Mouse (Mus musculus) layer of hippocampus, adult 9-11 months (tissue): ENCODE measurements at regions not wholly inside any gene's neighbourhood (a gene's known extent, or its start where the extent isn't known, plus 50 kb on each side); places are given as distances from the start of the nearest gene placed in this dataset.
"Not testable (repeated sequence)": the region's sequence is repeated elsewhere in the genome, so short reads cannot be mapped to it uniquely, and the experiment has no call there.

Source experiments
- DNase-seq: peaks from one replicate; pipeline ENCODE4 v3.0.0; 2022

DNA sequence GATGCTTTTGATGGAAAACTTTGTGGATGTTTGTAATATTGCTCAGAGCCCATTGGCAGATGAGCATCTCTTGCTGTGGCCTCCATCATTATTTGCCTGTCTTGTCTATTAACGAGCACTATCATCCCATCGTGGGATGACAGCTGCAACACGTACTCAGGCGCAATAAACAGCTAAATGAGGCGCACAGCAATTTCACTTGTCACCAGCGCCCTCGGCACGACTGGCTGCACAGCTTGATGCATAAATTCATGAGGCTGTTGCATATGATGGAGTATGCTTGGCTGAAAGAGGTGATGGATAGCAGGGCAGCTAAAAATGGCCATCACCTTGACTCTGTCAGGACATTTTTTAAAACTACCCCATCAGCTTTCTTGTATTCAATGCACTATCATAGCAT lies 853.1 kb upstream of the Pou3f2 start:
- DNase-seq = no peak

DNA sequence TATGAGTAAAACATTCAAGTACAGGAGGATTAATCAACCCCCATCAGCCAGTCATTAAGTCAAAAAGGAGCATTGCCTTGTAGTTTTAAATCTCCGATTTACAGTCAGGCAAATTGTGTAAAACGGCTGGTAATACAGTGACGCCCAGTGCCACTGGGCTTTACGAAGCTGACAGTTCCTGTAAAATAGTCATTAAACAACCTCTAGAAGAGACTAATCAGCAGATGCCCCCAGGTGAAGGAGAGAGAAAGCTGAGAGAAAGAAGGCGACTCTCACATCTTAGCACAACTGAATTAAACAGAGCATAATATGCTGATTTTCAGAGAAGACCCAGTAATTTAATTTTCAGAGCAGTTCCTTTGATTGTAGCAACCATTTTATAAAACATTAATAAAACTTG lies 850.3 kb upstream of the Pou3f2 start:
- DNase-seq = no peak

DNA sequence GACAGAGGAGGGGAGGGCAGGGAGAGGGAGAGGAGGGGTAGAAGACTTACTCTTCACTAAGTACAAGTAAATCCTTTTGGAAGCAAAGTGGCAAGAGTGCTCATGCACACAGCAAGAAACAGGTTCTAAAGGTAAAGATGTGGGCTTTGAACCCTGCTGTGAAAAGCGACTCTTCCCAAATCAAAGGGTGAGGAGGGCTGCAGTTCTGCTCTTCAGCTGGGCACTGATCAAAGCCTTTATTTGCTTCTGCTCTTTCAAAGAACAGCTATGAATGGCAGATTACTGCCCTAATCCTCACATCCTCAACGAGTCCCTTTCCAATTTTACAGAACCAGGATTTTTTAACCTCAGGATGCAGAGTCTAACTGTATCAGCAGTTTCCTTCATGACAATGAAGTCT lies 812.5 kb upstream of the Pou3f2 start:
- DNase-seq = no peak

DNA sequence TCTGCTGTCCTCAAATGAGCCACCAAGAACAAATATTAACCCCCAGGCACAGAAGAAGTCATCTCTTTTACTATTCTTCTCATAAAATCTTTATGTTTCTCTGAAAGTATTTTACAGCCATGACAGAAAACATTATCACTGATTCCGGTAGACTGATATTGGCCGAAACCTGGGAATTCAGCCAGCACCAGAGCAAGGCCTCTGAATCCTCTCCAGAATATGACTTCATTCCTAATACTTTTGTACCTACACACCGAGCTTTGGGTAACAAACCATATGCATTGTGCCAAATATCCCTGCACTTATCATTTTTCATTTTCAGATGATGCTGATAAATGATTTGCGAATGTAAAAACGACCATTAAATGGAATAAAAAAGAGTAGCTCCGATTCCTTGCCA lies 791.9 kb upstream of the Pou3f2 start:
- DNase-seq = no peak

DNA sequence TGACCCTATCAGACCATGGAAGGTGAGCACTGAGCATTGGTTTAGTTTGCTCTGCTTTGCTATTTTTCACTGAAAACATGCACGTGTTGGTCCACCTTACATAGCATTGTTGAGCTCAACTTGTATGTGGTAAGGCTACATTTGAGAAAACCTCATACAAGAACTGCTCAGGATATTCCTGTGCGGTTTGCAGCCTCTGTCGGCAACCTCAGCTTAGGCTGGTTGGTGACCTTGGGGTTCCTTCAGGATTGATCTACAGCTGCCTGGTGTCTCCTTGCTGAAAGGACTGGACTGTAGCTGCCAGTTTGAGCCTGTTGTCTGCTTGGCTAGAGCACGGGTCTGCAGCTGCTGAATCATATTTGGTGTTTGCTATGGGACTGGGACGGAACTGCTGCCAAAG lies 787.0 kb upstream of the Pou3f2 start:
- no peak for DNase-seq

DNA sequence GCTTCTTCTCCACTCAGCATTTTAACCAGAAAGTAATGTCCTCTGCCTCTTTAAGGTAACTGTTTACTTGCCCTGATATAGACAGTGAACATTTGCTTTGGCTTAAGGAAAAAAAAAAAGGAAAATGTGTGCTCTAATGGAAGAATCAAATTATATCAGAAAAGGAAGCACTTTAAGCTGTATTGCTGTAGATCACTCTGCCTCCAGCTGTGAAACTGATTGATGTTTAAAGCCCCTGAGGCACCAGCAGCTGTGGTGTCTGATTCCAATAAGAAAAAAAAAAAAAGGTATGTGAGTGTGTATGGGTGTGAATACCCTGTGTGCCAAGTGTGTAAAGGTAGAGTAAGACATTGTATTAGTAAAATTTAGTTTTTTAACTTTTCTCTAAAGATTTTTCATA lies 783.8 kb upstream of the Pou3f2 start:
- no peak for DNase-seq

DNA sequence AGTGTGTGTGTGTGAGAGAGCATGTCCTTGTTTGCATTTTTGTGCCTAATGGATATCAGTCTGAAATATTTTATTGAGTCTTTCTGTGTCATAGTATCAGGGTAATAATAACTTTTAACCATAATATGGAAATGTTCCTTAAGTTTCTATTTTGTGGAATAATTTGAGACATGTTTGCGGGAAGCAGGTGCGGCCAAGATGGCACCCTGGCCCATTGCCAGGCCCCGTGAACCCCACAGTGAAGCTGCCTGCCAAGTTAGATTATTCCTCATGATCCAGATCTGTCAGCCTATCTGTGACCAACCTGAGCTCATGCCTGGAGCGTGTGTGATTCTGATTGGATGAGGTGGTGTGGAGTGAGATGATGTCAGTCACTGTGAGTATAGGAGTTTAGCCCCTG lies 772.2 kb upstream of the Pou3f2 start:
- DNase-seq = no peak

DNA sequence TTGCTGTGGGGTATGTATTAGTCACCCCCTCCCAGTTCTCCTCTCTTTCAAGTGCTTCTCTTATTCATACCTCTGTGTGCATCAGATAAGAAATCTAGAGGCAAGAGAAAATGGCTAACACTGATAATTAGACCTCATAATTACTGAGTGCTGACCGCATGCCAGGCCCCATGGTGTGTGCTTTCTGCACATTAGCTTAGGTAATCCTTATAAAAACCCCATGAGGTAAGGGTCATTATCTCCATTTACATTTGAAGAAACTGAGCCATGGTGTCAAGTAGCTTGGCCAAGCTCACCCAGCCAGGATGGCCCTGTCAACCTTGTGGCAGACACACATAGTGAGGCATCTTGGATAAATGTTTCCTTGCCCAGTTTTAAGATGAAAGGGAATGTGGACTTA lies 746.8 kb upstream of the Pou3f2 start:
- DNase-seq = no peak

DNA sequence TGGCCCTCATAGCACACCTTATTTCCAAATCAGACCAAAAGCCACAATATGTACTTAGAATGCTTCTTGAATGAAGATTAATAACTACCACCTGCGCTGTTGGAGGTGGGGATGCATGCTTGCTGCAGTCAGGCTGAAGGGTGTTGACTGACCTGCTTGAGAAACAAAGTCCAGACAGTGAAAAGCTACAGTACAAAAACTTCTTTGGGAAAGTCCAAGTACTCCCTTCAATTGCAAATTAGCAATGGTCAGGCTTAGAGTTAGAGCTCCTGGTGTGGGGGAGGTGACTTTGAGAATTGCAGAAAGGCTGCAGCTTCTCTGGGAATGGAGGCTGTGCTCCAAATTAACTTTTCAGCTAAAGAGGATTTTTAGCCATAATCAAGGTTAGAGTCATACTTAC lies 706.6 kb upstream of the Pou3f2 start:
- not testable (repeated sequence) for DNase-seq

DNA sequence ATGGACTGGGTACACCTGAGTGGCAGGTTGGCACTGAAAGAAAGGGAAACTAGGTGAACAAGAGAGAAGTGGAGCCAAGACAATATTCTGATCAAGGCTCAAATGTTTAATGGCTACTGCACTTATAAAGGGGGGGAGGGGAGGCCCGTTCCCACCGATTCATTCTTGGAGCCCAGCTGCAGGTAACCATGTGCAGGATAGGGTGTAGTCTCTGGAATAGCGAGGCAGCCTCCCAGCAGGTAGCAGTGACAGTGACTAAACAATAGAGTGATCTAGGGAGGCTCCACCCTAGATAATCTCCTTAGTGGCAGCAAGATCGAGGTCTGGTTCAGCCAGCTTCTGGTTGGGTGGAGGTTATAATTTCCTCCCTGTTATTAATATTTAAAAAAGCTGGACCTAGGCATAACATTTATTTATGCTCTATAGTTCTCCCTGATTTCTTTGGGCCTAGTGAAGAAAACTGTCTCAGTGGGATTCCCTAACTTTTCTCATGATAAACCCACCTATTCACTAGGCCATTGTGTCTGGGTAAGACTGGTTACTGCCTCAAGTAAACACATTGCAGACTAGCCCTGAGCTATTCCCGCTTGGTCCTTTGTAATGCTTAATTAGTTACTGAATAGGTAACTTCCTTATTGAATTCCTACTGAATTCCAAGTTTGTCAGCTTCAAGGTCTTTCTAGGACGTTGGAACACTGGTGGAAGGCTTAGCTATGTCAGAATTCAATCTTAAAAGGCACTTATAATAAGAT lies 705.4 kb upstream of the Pou3f2 start:
- no peak for DNase-seq

DNA sequence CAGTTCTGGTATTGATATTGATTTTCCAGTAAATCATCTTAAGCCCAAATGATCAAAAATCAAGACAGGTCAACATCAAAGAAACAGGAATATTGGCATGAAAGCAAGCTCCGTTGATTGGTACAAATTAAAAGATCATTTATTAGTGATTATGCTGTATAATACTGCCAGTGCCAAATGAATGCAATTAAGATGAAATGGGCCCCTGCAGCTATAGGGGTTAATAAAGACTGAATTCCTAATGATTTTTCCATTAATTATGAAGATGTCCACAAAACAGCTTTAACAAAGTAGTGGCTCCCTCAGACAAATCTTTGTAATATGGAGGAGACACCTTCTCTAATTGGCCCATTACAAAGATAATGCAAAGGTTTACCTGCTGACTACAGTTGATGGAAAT lies 685.6 kb upstream of the Pou3f2 start:
- no peak for DNase-seq

DNA sequence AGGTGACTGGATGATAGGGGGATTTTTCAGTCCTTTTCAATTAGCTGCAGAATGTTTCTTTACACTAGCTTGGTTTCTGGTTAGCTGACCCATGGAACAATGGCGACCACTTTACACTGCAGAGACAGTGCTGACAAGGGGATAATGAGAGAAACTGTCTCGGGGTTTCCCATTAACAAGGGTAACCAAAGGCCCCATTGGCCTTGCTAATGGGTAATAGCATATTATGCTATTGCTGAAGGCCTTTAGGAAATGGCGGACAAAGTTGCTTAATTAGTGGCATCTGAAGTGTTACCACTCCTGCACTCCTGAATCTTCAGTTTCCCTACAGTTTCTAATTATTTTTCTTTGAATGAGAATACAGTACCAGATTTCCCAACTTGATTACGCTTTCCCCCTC lies 685.2 kb upstream of the Pou3f2 start:
- no peak for DNase-seq

DNA sequence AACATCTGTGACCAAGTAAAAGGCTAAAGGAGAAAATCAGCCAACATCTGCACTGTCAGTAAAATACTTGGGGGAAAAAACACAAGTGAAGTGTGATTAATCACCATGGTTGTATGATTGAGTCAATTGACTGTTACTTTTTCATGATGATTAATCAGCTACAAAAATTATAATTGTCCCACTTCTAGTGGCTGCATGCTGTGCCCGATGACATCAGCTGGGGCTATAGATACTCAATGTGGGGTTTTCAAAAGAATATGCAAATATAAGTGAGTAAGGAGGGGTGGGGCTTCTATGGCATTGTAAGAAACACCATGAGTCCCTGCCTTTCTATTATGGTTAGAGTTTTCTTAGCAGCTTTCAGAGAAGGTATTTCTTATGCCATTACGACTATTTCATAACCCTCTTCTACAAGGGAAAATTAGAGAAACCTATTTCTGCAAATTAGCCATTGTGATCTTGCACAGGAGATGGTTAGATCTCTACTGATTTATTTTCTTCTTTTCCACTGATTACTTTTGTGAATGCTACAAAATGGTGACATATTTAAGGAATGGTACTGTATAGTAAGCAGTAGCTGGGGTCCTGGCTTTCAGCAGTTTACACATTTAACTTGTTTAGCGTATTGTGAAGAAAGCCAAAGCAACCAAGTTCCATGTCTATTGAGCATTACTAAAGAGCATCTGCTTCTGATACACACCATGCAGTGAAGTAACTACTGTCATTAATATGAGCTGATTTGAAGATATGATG lies 660.1 kb upstream of the Pou3f2 start:
- DNase-seq = no peak

DNA sequence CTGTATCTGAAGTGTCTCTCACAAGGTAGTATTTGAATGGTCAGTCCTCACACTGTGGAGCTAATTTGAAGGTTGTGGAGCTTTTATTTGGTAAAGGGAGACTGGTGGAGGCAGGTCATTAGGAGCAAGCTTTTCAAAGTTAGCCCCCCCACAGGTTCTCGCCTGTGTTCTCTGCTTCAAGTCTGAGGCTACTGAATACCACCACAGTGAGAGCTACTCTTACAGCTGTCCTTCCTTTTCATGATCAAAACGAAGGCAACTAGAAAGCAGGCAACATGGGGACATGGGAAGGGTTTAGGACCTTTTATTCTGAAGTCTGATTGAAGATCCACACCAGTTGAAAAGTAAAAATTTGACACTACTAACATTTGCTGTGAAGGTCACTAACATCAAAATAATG lies 645.2 kb upstream of the Pou3f2 start:
- no peak for DNase-seq

DNA sequence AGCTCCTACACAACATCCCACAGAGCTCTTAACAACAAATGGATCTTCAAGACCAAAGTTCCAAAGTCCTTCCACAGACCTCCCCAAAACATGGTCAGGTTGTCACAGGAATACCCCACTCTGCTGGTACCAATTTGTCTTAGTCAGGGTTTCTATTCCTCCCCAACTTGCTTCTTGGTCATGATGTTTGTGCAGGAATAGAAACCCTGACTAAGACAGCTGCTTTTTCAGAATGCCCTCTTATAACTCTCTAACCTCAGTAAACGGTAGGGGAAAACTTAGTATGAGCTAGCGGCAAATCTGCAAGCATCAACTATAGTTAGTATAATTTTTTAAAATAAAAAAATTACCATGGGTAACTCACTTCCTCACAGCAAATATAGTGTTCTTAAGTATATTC lies 613.3 kb upstream of the Pou3f2 start:
- not testable (repeated sequence) for DNase-seq

DNA sequence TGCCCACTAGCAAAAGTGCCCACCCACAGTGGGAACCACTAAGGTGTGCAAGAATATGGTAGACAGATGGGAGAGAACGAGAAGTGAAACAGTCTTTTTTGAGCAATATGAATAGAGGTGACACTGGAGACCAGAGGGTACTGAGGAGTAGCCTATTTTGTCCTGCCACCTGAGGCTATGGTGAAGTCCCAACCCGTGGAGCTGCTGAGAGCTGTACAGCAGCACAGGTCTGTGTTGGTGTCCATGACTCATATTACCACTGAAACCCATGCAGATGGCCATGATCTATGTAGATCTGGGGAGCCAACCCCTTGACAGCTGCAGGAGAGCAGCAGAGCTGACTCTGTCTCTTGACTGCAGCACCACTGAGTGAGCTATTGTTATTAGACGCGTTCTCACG lies 591.4 kb upstream of the Pou3f2 start:
- no peak for DNase-seq

DNA sequence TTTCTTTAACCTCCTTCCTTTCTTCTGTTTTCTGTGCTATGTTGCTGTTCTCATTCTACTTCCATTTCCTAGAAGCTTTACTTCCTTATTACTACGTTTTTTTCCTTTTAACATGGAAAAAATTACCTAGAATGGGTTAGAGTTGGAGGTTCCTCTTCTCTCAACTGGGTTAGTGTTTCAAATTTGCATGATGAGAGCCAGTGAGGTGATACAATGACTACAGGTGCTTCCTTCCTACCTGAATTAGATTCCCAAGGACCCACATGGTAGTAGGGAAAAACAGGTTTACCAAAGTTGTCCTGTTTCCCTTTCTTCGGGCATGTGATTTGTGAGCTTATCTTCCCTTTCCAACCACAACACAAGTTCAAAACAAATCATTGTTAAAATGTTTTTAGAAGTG lies 589.4 kb upstream of the Pou3f2 start:
- no peak for DNase-seq

DNA sequence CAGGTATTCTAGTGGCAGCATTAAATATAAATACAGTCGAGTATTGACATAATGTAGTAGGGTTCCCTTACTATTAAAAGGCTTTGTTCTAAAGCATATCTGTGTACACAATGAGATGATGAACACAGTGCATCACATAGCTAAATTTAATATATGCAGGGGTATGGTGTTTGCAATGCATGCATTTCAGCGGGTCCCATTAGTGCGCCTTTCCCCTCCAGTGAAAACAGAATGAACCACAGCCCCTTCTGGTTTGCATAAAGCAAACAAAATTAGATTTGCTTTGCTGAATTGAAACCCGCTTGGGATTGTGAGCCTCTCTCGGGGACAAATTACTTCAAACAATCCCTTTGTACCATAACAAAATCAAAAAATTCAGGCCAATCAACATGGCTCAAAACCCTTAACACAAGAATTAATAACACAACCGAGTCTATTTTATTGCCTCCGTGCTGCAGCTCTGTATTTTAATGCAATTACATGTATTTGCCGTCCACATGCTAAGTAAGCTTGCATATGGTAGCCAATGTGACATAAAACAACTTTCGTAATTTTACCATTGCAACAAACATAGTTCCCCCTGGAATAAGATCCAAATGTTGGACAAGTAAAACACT lies 562.6 kb upstream of the Pou3f2 start:
- no peak for DNase-seq

DNA sequence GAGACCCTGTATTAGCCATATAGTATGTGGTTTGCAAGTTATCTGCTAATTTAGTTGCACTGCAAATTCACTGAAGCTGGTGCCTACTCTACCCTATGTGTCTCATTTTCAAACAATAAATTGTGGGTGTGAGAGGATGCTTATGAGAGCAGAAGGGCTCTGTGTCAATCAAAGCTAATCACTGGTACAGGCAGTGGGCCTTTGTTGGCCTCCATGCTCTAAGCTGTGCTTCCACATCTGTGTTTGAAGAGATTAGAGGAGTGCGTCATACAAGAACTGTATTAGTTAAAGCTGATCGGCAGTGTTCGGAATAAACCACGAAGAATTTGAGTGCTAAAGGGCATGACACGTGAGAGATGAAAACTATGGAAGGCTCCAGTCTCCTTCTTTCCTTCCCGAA lies 549.6 kb upstream of the Pou3f2 start:
- DNase-seq = no peak

DNA sequence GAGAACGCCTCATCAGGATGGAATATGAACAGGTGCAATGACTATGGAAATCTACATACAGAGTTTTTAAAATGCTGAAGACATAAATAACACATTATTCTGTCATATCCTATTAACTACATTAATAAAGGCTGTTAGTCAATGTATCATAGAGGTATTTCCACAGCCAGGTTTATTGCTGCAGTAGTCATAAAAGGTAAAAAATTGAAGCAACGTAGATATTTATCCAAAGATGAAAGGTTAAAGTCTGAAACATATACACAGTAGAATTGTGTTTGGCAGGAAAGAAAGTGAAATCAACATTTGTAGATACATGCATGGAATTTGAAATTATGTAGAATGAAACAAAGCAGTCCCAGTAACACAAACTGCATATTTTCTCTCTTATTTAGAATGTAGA lies 543.1 kb upstream of the Pou3f2 start:
- DNase-seq = no peak

DNA sequence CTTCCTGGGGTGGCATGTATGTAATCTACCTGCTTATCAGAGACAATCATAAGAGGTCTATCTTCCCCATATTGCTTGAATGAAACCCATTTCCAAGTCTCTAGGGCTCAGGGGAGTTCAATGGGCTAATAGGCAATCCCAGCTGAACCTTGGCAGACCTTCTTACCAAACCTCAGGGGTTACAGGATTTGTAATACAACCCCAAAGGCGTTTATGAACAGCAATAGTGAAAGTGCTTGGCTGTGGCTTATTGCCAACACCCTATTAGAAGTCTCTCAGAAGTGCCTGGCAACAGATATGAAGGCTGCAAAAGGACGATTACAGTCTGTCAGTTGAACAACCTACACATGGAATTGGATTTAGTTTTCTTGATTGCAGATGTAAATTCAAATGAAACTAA lies 534.0 kb upstream of the Pou3f2 start:
- DNase-seq = no peak

DNA sequence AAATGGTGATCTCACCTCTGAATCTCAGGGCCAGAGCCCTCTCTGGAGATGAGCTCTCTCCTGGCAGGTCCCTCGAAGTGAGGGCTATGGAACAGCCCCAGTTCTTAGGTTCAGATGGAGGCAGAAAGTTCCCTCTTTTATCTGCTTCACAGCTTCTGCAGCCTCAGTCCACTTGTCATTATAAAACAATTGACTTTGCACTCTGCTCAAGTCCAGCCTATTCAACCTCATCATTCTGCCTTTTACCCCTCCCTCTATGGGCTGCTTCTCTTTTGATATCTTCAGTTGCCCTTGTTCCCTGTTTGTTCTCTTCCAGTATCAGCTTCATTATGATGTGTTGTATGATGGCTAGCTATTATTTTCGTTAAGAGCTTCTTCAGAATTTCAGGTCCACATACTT lies 522.2 kb upstream of the Pou3f2 start:
- DNase-seq = no peak

DNA sequence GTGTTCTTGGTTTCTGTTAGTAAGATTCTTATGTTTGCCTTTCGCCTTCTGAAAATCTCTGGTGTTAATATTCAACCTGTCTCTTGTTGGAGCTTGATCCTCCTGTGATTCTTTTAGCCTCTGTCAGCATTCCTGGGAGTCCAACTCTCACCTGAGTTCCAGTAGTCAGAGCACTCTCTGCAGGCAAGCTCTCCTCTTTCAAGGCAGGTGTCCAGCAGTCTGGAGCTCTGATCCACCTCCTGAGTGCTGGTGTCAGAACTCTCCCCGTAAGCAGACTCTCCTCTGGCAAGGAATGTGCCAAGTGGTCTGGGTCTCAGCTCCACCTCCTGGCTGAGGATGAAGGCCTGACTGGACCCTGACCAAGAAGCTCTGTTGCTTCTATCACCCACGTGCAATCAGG lies 521.0 kb upstream of the Pou3f2 start:
- DNase-seq = not testable (repeated sequence)

DNA sequence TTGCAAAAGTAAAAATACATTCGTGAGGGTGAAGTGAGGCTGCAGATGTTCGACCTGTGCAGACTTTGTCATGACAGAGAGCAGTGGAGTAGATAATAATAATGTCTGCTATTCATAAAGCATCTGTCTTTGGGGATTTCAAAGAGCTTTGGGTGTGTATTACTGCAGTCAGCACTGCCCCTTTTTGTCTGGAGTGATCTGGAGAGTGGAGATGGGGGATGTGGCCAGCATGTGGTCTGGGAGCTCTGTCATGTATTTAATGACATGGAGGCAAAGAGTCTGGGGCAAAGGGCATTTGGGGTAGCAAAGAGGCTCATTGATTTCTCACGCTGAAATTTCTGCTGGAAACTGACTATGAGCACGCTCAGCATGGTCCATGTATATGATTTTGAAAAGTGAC lies 510.8 kb upstream of the Pou3f2 start:
- no peak for DNase-seq
